Mouse (Mus musculus) liver, embryonic 11.5 days (tissue): ENCODE measurements at regions not wholly inside any gene's neighbourhood (a gene's known extent, or its start where the extent isn't known, plus 50 kb on each side); places are given as distances from the start of the nearest gene placed in this dataset.

Source experiments
- ATAC-seq: fragments of 200-750 bp; cut with Nextera tagmentation; replicated peaks from 2 replicates; pipeline ENCODE4 v1.8.0; 2017; ENCODE audit warnings: moderate number of reproducible peaks, mild to moderate bottlenecking, moderate TSS enrichment, moderate library complexity; ENCODE audit not compliant: low FRiP score
- DNase-seq: peaks from one replicate; pipeline ENCODE4 v3.0.0-alpha.2; 2017; ENCODE audit warnings: low spot score
- H3K27ac ChIP-seq: fragments of 300-500 bp; sonication (generic); 2 replicates; pipeline ENCODE4 v1.5.1; 2014; ENCODE audit warnings: mild to moderate bottlenecking, low read depth, low read length, control low read depth
- H3K27me3 ChIP-seq: fragments of 300-500 bp; sonication (generic); replicated peaks from 2 replicates; pipeline ENCODE4 v1.6.1; 2014; ENCODE audit warnings: low read length, mixed read lengths; ENCODE audit not compliant: control insufficient read depth, insufficient read depth
- H3K36me3 ChIP-seq: fragments of 300-500 bp; sonication (generic); 2 replicates; pipeline ENCODE4 v1.6.1; 2014; ENCODE audit warnings: mild to moderate bottlenecking, low read length, moderate library complexity, mixed read lengths; ENCODE audit not compliant: control insufficient read depth, insufficient read depth
- H3K4me1 ChIP-seq: fragments of 300-500 bp; sonication (generic); replicated peaks from 2 replicates; pipeline ENCODE4 v1.6.1; 2014; ENCODE audit warnings: low read length, mixed read lengths; ENCODE audit not compliant: control insufficient read depth, insufficient read depth
- H3K4me2 ChIP-seq: fragments of 300-500 bp; sonication (generic); 2 replicates; pipeline ENCODE4 v1.6.1; 2014; ENCODE audit warnings: mild to moderate bottlenecking, control low read depth, moderate library complexity
- H3K4me3 ChIP-seq: fragments of 300-500 bp; sonication (generic); 2 replicates; pipeline ENCODE4 v1.5.1; 2014; ENCODE audit warnings: low read depth, low read length, control low read depth
- H3K9ac ChIP-seq: fragments of 300-500 bp; sonication (generic); 2 replicates; pipeline ENCODE4 v1.6.1; 2014; ENCODE audit warnings: low read depth, low read length, control low read depth
- H3K9me3 ChIP-seq: fragments of 300-500 bp; sonication (generic); 2 replicates; pipeline ENCODE4 v1.6.1; 2016; ENCODE audit warnings: low read length, inconsistent platforms, mixed read lengths; ENCODE audit not compliant: control insufficient read depth
- WGBS: fragments of 180-500 bp; shearing (Covaris S2); extraction: QIAGEN DNeasy Blood & Tissue Kit; methylation state at CpG from one replicate; pipeline ENCODE4 v1.1.7; 2014; 5-methylcytosine and 5-hydroxymethylcytosine counted together

DNA sequence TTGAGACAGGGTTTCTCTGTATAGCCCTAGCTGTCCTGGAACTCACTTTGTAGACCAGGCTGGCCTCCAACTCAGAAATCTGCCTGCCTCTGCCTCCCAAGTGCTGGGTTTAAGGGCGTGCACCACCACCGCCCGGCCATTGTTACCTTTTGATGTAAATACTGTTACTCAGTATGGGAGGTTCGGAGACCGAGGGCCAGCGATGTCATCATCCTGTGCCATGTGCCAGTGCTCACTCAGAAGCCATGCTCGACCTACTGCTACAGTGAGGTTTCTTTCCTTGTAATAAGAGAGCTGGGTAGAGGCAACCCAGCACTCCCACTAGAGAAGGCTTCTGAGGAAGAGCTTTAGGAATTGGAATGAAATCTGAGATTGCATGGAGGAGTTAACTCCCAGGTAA, 191.6 kb upstream of the Tgfbr2 start:
- no peak for DNase-seq
- no peaks in the 10 kb centered on the region for H3K36me3 ChIP-seq
- no peak overlapping the region for H3K9ac ChIP-seq
- WGBS = 84% methylated on average over 7 of the region's 7 CpGs
- H3K4me1 ChIP-seq = no peaks in the 10 kb centered on the region
- H3K9me3 ChIP-seq = no peaks in the 10 kb centered on the region
- no peak for ATAC-seq
- no peaks in the 10 kb centered on the region for H3K27me3 ChIP-seq
- no peak overlapping the region for H3K4me2 ChIP-seq
- H3K27ac ChIP-seq = no peak overlapping the region
- H3K4me3 ChIP-seq = no peak overlapping the region

GRCm38 (mm10) chr9:116366193-116366592, 191.0 kb upstream of the Tgfbr2 start:
- no peaks in the 10 kb centered on the region for H3K27me3 ChIP-seq
- no peak overlapping the region for H3K4me3 ChIP-seq
- no peaks in the 10 kb centered on the region for H3K4me1 ChIP-seq
- no peak for DNase-seq
- no peak overlapping the region for H3K4me2 ChIP-seq
- H3K9me3 ChIP-seq = no peaks in the 10 kb centered on the region
- WGBS = 48% methylated on average over 9 of the region's 9 CpGs
- H3K27ac ChIP-seq = no peak overlapping the region
- ATAC-seq = no peak
- no peaks in the 10 kb centered on the region for H3K36me3 ChIP-seq
- H3K9ac ChIP-seq = no peak overlapping the region

GRCm38 (mm10) chr9:116365701-116366100, 190.5 kb upstream of the Tgfbr2 start:
- no peaks in the 10 kb centered on the region for H3K9me3 ChIP-seq
- WGBS = 67% methylated on average over 3 of the region's 3 CpGs
- H3K9ac ChIP-seq = no peak overlapping the region
- H3K4me1 ChIP-seq = no peaks in the 10 kb centered on the region
- no peaks in the 10 kb centered on the region for H3K27me3 ChIP-seq
- ATAC-seq (no peak), DNase-seq (no peak)
- no peaks in the 10 kb centered on the region for H3K36me3 ChIP-seq
- no peak overlapping the region for H3K27ac ChIP-seq
- H3K4me3 ChIP-seq = no peak overlapping the region
- no peak overlapping the region for H3K4me2 ChIP-seq

GRCm38 (mm10) chr9:116365016-116365685, 190.0 kb upstream of the Tgfbr2 start:
- no peak overlapping the region for H3K27ac ChIP-seq
- no peak for DNase-seq
- no peaks in the 10 kb centered on the region for H3K36me3 ChIP-seq
- no peak overlapping the region for H3K4me3 ChIP-seq
- WGBS = 74% methylated on average over 12 of the region's 12 CpGs
- H3K4me2 ChIP-seq = no peak overlapping the region
- H3K9ac ChIP-seq = no peak overlapping the region
- no peaks in the 10 kb centered on the region for H3K4me1 ChIP-seq
- H3K9me3 ChIP-seq = no peaks in the 10 kb centered on the region
- ATAC-seq = no peak
- no peaks in the 10 kb centered on the region for H3K27me3 ChIP-seq

DNA sequence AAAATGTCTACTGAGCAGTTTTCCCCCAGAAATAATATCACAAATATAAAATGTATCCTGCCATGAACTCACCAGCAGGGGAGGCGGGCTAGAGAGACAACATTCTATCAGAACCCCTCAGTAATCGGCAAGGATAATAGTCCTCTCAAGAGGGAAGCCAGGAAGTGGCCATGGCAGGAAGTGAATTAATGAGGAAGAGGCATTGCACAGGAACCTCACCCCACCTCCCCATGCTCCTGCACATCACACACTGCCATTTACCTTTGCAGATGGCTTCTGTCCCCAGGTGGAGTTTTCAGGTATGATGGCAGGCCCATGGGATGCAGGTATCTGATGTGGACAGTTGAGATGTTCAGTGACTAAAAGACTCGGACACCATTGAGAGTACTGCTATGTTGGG, 185.9 kb upstream of the Tgfbr2 start:
- Histone ChIP-seq H3K27ac (no peak overlapping the region), H3K36me3 (no peaks in the 10 kb centered on the region), H3K4me3 (no peak overlapping the region), H3K4me2 (no peak overlapping the region), H3K27me3 (no peaks in the 10 kb centered on the region), H3K9me3 (no peaks in the 10 kb centered on the region), H3K9ac (no peak overlapping the region), H3K4me1 (no peaks in the 10 kb centered on the region)
- 84% methylated on average over 3 of the region's 3 CpGs for WGBS
- no peak for DNase-seq
- ATAC-seq = no peak

- Histone ChIP-seq H3K4me2 (no peak overlapping the region), H3K4me3 (no peak overlapping the region), H3K9ac (no peak overlapping the region), H3K27ac (no peak overlapping the region), H3K27me3 (no peaks in the 10 kb centered on the region), H3K36me3 (no peaks in the 10 kb centered on the region), H3K9me3 (no peaks in the 10 kb centered on the region), H3K4me1 (no peaks in the 10 kb centered on the region)
- 79% methylated on average over 7 of the region's 7 CpGs for WGBS
- DNase-seq (no peak), ATAC-seq (no peak)
Observed at GRCm38 (mm10) chr9:116354056-116354732, 179.0 kb upstream of the Tgfbr2 start.

GRCm38 (mm10) chr9:116352801-116353494, 177.8 kb upstream of the Tgfbr2 start:
- Histone ChIP-seq H3K4me2 (no peak overlapping the region), H3K4me1 (no peaks in the 10 kb centered on the region), H3K4me3 (no peak overlapping the region), H3K27ac (no peak overlapping the region), H3K27me3 (no peaks in the 10 kb centered on the region), H3K36me3 (no peaks in the 10 kb centered on the region), H3K9ac (no peak overlapping the region), H3K9me3 (no peaks in the 10 kb centered on the region)
- ATAC-seq (no peak), DNase-seq (no peak)
- 80% methylated on average over 4 of the region's 4 CpGs for WGBS

DNA sequence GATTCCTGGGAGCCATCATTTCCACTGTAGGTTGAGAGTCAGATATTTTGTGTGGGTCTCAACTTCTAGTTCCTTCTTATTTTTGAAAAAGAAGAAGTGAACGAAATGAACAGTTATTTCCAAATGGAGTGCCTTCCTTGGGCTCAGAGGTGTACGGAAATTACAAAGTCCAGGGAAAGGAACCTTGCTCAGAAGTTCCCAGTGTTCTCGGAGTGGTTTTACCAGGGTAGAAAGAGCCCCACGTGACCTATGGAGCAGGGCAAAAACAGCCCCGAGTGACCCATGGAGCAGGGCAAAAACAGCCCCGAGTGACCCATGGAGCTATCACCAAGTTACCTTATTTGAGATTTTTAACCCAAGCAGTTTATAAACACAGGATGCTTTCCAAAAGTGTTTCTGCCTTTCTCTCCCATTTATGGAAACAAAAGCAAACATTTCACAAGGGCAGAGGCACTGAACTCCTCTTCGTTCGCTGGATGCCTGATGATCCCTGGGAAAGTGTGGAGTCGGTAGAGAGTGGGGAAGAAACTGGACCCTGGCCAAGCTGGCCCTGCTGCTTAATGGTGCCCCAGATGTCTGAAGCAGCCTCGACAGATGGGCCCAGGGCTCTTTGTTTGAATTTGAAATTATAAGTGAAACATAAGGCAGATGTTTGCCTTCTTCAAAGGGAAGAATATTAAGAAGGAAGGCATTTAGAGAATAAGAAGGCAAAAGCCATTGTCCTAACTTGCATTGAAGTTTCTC, 175.8 kb upstream of the Tgfbr2 start:
- H3K4me3 ChIP-seq = no peak overlapping the region
- H3K9ac ChIP-seq = no peak overlapping the region
- H3K4me2 ChIP-seq = no peak overlapping the region
- no peaks in the 10 kb centered on the region for H3K36me3 ChIP-seq
- no peak for DNase-seq
- H3K27me3 ChIP-seq = no peaks in the 10 kb centered on the region
- H3K9me3 ChIP-seq = no peaks in the 10 kb centered on the region
- no peaks in the 10 kb centered on the region for H3K4me1 ChIP-seq
- no peak for ATAC-seq
- H3K27ac ChIP-seq = no peak overlapping the region
- 68% methylated on average over 10 of the region's 10 CpGs for WGBS
